Mouse (Mus musculus) induced T-regulatory cell, adult 2 months (primary cell): ENCODE data around the gene Atf5.

Source experiments
- DNase-seq: peaks from one replicate; pipeline ENCODE4 v3.0.0-alpha.2; 2012; ENCODE audit warnings: low read depth

Gene Atf5

GRCm38 (mm10) chr7:44770046-44770578 is 46.3 kb downstream of the Atf5 start:
- peak; percentile 64 for DNase-seq

GRCm38 (mm10) chr7:44768129-44768528 is 48.3 kb downstream of the Atf5 start:
- no peak for DNase-seq
